Mouse (Mus musculus): ENCODE results near the gene Ubxn6.

DNA sequence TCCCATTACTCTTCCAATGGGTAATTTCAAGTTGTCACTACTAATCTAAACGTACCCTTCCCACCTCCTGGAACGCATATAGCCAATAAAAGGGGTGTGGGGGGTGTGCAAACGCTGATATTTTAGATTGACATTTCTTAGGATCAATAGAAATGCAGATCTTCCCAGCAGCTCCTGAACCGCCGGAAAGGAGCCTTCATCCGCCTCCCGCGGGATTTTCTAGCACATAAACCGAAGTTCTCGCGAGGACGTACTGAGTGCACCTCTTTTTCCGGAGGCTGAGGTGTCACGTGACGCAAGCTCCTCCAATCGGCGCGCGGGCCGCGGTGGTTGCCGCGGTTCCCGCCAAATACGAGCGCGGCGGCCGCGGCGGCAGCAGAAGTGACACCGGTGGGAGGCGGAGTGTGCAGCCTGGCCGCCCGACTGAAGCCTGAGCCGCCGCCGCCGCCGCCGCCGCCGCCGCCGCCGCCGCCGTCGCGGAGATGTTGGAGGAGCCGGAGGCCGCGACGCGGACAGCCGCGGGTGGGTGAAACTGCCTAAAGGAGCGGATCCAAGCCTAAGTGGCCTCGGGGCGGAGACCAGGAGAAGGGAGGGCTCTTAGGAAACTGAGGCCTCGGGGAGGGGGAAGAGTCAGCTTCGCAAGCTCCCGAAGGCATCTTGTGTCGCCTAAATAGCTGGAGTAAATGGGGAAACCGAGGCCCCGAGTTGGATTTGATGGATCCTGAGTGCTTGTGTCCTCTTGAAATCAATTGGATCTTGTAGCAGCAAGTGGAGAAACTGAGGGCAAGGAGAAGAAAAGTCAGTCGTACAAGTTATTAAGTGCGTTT lies 34.6 kb downstream of the Ubxn6 start, which contains the start of gene Chaf1a:
- peak; percentile 39; the same call in 1 of the 2 replicates for TF ChIP-seq POLR2A (IDR thresholded peaks at IDR 0.05; ENCODE audit: low read depth, low read length)
- TF ChIP-seq CTCF (IDR thresholded peaks at IDR 0.05; ENCODE audit: extremely low read depth, insufficient read length, insufficient replicate concordance, low read depth, low read length): no peak

Data from small intestine, adult 2 months (tissue).